In genomic region chr14:54772333-54772856, GRCm38 (mm10) we compare ENCODE assay signal across 11 mouse cellular contexts. TPM values are rescaled to one million over a fixed set of nuclear protein-coding genes. Genes with fewer than 3 reads are reported as not detected.
DNase-seq lines count a peak whose midpoint lies in the region; ATAC-seq lines count a peak whose summit lies in the region.
"Had no signal": no experiment of that assay in that cellular context is flagged by ENCODE, and none has a peak within 500 bp of the region (broad histone marks: within the 10 kb centered on the region; RNA-seq: fewer than 3 reads in every experiment).

No protein-coding gene starts in this region.

- DNase-seq in cerebellum, adult 11 months = peak; percentile 54
- DNase-seq in cerebellum, postnatal 14 days = no peak
- DNase-seq in midbrain, embryonic 14.5 days = peak; percentile 56
- DNase-seq in midbrain, embryonic 10.5 days (ENCODE audit: low spot score) = no peak
- peak; percentile 64 to 70 for DNase-seq in left cerebral cortex, adult 18-20 months (ENCODE audit: low spot score in 2 of 2)
- DNase-seq in right cerebral cortex, postnatal 4 days = peak; percentile 67
- no peak for DNase-seq in spleen, postnatal 4 days (ENCODE audit: low spot score in 2 of 2)
- no peak for DNase-seq in kidney, postnatal 10 days
- DNase-seq: liver had no signal

- no peak overlapping the region for H3K4me3 ChIP-seq in midbrain, embryonic 14.5 days (replicated peaks; ENCODE audit: low read depth, low read length)
- no peak overlapping the region for H3K4me3 ChIP-seq in midbrain, embryonic 10.5 days

- ATAC-seq in midbrain, embryonic 14.5 days (ENCODE audit: low FRiP score, low TSS enrichment) = peak; percentile 63; the same call in 1 of the 2 replicates
- ATAC-seq: inflammation-experienced regulatory T-cells, adult 6 months had no signal

- no peaks in the 10 kb centered on the region for H3K4me1 ChIP-seq in midbrain, embryonic 14.5 days (ENCODE audit: control insufficient read depth, insufficient read depth, low read length)
- no peaks in the 10 kb centered on the region for H3K4me1 ChIP-seq in midbrain, embryonic 10.5 days

- H3K36me3 ChIP-seq in midbrain, embryonic 14.5 days (ENCODE audit: control insufficient read depth, insufficient read depth, low read length) = no peaks in the 10 kb centered on the region
- H3K36me3 ChIP-seq in midbrain, embryonic 10.5 days = no peaks in the 10 kb centered on the region

- no peak overlapping the region for H3K9ac ChIP-seq in midbrain, embryonic 14.5 days (replicated peaks; ENCODE audit: low read length)

- H3K27me3 ChIP-seq in midbrain, embryonic 14.5 days (ENCODE audit: control insufficient read depth, insufficient read depth, low read length) = no peaks in the 10 kb centered on the region
- H3K27me3 ChIP-seq in midbrain, embryonic 10.5 days (ENCODE audit: low read depth, poor library complexity, severe bottlenecking) = no peaks in the 10 kb centered on the region; the same call in 1 of the 2 replicates

- no peaks in the 10 kb centered on the region for H3K9me3 ChIP-seq in midbrain, embryonic 14.5 days (ENCODE audit: control insufficient read depth, low read length)
- H3K9me3 ChIP-seq in midbrain, embryonic 10.5 days (replicated peaks) = no peaks in the 10 kb centered on the region

- peak overlapping the region; percentile 37; the same call in 1 of the 2 replicates for H3K27ac ChIP-seq in midbrain, embryonic 14.5 days (replicated peaks; ENCODE audit: low read depth, low read length)
- H3K27ac ChIP-seq in midbrain, embryonic 10.5 days (replicated peaks) = no peak overlapping the region

- H3K4me2 ChIP-seq in midbrain, embryonic 14.5 days (ENCODE audit: low read length) = no peak overlapping the region

- 66% methylated on average over 20 of the region's 20 CpGs for WGBS in midbrain, embryonic 14.5 days
- WGBS in midbrain, embryonic 10.5 days = 86% methylated on average over 20 of the region's 20 CpGs

RNA-seq across cellular contexts. Expression of gene Slc7a8, which starts 9.4 kb away (rescaled TPM):
- 5.7 and 7.6 TPM in 2 replicates for polyA plus RNA-seq in midbrain, embryonic 14.5 days (2014; fragmentation: Nextera tagmentation; extraction: Ambion mirVana)
- 1.8 and 2.4 TPM in 2 replicates for polyA plus RNA-seq in midbrain, embryonic 10.5 days (2016; fragmentation: Nextera tagmentation; extraction: Ambion mirVana)
- total RNA-seq in left cerebral cortex, adult 18-20 months (2021) = 10 to 100 TPM; 48.7 to 52.5 TPM

RNA-seq across cellular contexts. Expression of gene Rnf212b, which starts 41.5 kb away (rescaled TPM):
- polyA plus RNA-seq in midbrain, embryonic 14.5 days (2014; fragmentation: Nextera tagmentation; extraction: Ambion mirVana) = not detected in 2 replicates
- not detected in 2 replicates for polyA plus RNA-seq in midbrain, embryonic 10.5 days (2016; fragmentation: Nextera tagmentation; extraction: Ambion mirVana)
- total RNA-seq in left cerebral cortex, adult 18-20 months (2021) = not detected
- polyA plus RNA-seq: inflammation-experienced regulatory T-cells, adult 6 months; small intestine, adult 2 months had no signal

Comparison
In these comparisons a context has a peak if more than half of its experiments do, and no peak if none do; other contexts are left out.
1. DNase-seq: peak in cerebellum, adult 11 months (single experiment), midbrain, embryonic 14.5 days (single experiment), left cerebral cortex, adult 18-20 months (2 of 2) and right cerebral cortex, postnatal 4 days (single experiment); none in cerebellum, postnatal 14 days (0 of 2), midbrain, embryonic 10.5 days (single experiment), spleen, postnatal 4 days (0 of 2) and kidney, postnatal 10 days (single experiment).